Mouse (Mus musculus): ENCODE measurements at regions not wholly inside any gene's neighbourhood (a gene's known extent, or its start where the extent isn't known, plus 50 kb on each side); places are given as distances from the start of the nearest gene placed in this dataset.
A peak's percentile ranks its signal among the peaks of the same experiment; 100 is the strongest.

- TF ChIP-seq EP300 (IDR thresholded peaks at IDR 0.05; ENCODE audit: low read length), result no peak
- TF ChIP-seq MYC (IDR thresholded peaks at IDR 0.05; ENCODE audit: low read depth, low read length), result no peak
- TF ChIP-seq POLR2A (IDR thresholded peaks at IDR 0.05; ENCODE audit: low read depth, low read length), result no peak
- peak; percentile 6 to 17; a peak in 1 of 4 replicates for TF ChIP-seq CTCF (conservative IDR thresholded peaks at IDR 0.05 in 1 of 2, IDR thresholded peaks at IDR 0.05 in 1 of 2; ENCODE audit: low read depth in 2 of 2, low read length in 2 of 2)
- TF ChIP-seq MXI1 (IDR thresholded peaks at IDR 0.05; ENCODE audit: low read depth, low read length), result no peak
- TF ChIP-seq ZNF384 (IDR thresholded peaks at IDR 0.05; ENCODE audit: low read depth, low read length), result no peak
- TF ChIP-seq SIN3A (IDR thresholded peaks at IDR 0.05; ENCODE audit: low read length), result no peak
Observed at GRCm38 (mm10) chrX:12924705-12925644, 146.3 kb upstream of the Usp9x start.
